ENCODE assay signal across 11 mouse cellular contexts in the genomic region with DNA sequence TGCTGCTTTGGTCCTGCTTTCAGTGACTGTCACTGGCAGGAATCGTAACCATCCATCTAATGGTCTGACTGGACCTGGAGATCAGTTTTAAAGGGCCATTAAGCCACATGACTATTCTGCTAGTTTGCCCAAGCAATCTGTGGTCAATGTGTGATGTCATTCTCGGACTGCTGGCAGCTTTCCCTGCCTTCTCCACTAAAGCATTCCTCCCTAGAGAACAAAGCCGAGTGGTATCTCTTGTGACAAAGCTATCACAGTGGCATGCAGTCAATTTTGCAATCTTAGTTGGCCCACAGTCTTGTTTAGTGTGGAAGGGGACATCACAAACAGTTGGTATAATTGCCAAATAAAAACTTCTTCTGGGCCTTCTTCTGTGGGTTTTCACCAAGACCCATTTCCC. TPM values are rescaled to one million over a fixed set of nuclear protein-coding genes. Genes with fewer than 3 reads are reported as not detected.
A peak's percentile ranks its signal among the peaks of the same experiment; 100 is the strongest.
DNase-seq lines count a peak whose midpoint lies in the region; ATAC-seq lines count a peak whose summit lies in the region.
"Had no signal": no experiment of that assay in that cellular context is flagged by ENCODE, and none has a peak within 500 bp of the region (broad histone marks: within the 10 kb centered on the region; RNA-seq: fewer than 3 reads in every experiment).

No protein-coding gene starts in this region.

- DNase-seq in layer of hippocampus, adult 9-11 months: peak; percentile 26
- no peak for DNase-seq in layer of hippocampus, postnatal 14 days (ENCODE audit: low spot score in 2 of 2)
- peak; percentile 94 for DNase-seq in Muller cell, postnatal 12 days (ENCODE audit: inconsistent ontology term)
- peak; percentile 61 for DNase-seq in fibroblast of lung, adult 2 months (ENCODE audit: low read depth)
- DNase-seq in retina, embryonic 14.5 days (ENCODE audit: low spot score): peak; percentile 12
- no peak for DNase-seq in thymus, postnatal 4 days
- DNase-seq: gastrocnemius, postnatal 25 days; layer of hippocampus, postnatal 36 days; lung, postnatal 4 days had no signal

- no peak for ATAC-seq in granulocyte monocyte progenitor cell, adult 5-6 weeks (replicated peaks; ENCODE audit: poor library complexity, severe bottlenecking)
- ATAC-seq: hindbrain, embryonic 16.5 days had no signal

RNA-seq across cellular contexts. Expression of a gene that starts 6.1 kb away (rescaled TPM):
- 100 to 1,000 TPM; 130 to 131 TPM for total RNA-seq in layer of hippocampus, postnatal 14 days (2021)
- 64.1 and 88.5 TPM in 2 replicates for total RNA-seq in granulocyte monocyte progenitor cell, adult 5-6 weeks (2014; fragmentation: Nextera tagmentation)
- 220 and 249 TPM in 2 replicates for total RNA-seq in granulocyte monocyte progenitor cell, adult 5-6 weeks (2017)

RNA-seq across cellular contexts. Expression of a gene that starts 13.9 kb away (rescaled TPM):
- total RNA-seq in layer of hippocampus, postnatal 14 days (2021): 10 to 100 TPM; 29.6 to 31.3 TPM
- 21.7 and 22.1 TPM in 2 replicates for total RNA-seq in granulocyte monocyte progenitor cell, adult 5-6 weeks (2014; fragmentation: Nextera tagmentation)
- 24.0 and 25.8 TPM in 2 replicates for total RNA-seq in granulocyte monocyte progenitor cell, adult 5-6 weeks (2017)

Comparison
In these comparisons a context has a peak if more than half of its experiments do, and no peak if none do; other contexts are left out.
1. DNase-seq: peak in layer of hippocampus, adult 9-11 months (single experiment), Muller cell, postnatal 12 days (single experiment), fibroblast of lung, adult 2 months (single experiment) and retina, embryonic 14.5 days (single experiment); none in layer of hippocampus, postnatal 14 days (0 of 2) and thymus, postnatal 4 days (single experiment).